Mouse (Mus musculus): ENCODE measurements around the gene Mns1. TPM values are rescaled to one million over a fixed set of nuclear protein-coding genes. Genes with fewer than 3 reads are reported as not detected.

Gene Mns1
- total RNA-seq, 4 experiments from 2014 or later = 0.55 to 1.4 (median 1.0) TPM

DNA sequence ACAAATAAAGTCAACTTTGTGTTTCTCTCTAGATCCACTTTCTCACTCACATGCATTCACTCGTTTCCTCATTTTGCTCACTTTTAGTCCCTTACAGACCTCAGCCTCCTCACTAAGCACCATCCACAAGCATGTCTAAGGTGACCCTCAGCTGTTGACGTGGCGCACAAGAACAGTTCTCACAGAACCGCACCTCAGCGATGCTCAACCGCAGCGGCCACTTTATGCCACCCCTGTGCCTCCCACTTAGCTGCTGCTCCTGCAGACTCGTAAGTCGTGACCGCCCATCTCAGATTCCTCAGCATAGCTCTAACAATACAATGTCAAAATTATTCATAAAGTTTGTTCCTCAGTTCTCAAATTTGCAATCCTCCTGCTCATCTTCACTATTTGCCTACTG, 30.8 kb downstream of the Mns1 start:
- DNase-seq (ENCODE audit: low spot score in 2 of 2) = no peak

DNA sequence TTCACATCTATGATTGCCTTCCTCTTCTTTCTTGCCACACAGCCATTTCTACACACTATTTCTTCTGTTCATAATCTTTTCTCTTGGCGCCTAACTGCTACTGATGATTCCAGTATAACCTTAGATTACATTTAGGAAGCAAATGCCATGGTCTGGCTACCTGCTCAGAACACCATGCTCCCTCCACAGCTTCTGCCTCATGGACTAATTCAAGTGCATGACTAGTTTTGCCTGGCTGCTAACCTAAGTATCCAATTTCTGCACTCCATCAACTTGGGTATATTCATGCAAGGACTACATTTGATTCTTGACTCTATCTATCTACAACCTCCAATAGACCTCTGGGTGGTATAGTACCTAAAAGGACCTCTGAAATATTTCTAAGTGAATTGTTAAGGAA, 32.0 kb downstream of the Mns1 start:
- no peak for DNase-seq (ENCODE audit: low spot score in 2 of 2)

DNA sequence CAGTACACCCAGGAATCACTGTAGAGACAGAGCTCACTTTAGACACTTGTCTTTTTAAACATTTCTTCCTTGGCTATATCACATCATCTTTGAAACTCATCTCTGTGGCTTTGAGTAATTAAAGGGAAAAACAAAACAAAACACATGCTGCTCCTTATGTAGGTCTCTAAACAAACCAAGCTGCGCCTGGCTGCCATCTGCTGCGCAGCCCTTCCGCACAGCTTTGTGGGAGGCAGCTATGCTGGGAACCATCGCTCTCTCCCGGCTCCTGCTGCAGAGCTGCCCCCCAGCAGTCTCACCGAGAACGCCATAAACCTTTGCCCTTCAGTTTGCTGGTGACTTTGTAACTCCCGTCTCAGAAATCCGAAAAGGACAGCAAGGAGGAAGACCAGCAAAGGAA, 37.7 kb downstream of the Mns1 start:
- peak in 1 of 2 experiments; percentile 28 for DNase-seq (ENCODE audit: low spot score in 2 of 2)

DNA sequence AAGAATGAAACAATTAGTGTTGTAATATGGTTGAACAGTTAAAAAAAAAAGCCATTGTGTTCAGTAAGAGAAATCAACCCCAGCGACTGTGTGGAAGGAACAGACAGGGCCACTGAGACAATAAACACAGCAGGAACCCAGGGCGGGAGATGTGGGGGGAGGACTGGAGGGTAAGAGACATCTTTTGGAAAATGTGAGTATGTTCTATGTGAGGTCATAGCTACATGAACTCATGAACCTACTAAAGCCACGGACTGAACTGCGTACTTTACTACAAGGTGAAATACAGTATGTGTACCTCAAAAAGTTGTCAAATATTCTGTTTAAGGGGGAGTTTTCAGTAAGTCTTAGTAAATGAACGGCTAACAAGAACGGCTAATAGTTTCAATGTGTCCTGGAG, 39.5 kb downstream of the Mns1 start:
- DNase-seq (ENCODE audit: low spot score in 2 of 2) = no peak

DNA sequence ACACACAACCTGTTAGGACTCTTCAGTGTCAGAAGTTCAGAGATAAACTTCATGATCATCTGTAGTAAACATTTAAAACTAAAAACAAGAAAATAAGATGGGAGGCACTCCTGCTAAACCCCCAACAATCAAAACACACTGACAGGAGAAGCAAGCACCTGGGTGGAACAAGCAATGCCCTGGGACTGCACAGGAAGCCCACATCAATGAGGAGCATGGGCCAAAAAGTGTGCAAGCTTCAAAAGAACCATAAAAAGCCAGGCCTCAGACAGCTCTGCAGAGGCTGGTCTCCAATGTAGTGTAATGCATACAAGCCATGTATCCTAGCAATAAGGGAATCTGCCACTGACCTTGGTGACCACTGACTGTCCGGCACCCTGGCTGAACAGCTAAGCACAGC, 41.5 kb downstream of the Mns1 start:
- no peak for DNase-seq (ENCODE audit: low spot score in 2 of 2)

DNA sequence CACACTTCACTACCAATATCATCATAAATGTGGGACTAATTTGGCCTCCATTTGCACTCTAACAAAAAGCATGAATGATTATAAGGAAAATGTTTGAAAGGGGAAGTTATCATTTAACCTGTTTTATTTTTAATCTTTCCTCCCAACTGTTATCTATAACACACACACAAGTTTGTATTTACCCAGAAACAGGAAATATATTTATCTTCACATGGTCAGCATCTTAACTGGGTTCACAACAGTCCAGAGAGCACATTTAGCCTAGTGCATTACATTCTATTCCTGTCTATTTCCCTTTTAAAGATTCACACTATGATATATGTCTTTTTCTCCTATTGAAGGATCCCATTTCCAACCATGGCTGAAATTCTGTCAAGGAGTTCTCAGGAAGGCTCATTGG, 50.7 kb downstream of the Mns1 start:
- DNase-seq (ENCODE audit: low spot score in 2 of 2) = no peak

DNA sequence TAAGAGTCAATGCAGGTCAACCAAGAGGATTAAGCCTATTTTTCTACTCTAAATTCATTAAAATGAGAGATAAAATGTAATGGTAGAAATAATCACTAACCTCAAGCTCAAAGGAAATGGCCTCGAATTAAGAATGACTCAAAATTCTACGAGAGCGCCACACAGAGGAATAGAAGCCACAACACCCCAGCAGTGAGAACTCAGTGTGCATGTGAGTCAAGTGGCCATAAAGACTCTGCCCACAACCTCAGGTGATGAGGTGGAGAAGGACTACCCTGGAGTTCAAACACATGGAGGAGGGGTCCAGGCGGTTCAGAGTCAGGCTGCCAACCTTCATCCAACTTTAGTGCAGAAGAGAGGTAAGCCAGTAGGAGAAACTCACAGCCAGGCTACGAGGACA, 51.3 kb downstream of the Mns1 start:
- no peak for DNase-seq (ENCODE audit: low spot score in 2 of 2)

DNA sequence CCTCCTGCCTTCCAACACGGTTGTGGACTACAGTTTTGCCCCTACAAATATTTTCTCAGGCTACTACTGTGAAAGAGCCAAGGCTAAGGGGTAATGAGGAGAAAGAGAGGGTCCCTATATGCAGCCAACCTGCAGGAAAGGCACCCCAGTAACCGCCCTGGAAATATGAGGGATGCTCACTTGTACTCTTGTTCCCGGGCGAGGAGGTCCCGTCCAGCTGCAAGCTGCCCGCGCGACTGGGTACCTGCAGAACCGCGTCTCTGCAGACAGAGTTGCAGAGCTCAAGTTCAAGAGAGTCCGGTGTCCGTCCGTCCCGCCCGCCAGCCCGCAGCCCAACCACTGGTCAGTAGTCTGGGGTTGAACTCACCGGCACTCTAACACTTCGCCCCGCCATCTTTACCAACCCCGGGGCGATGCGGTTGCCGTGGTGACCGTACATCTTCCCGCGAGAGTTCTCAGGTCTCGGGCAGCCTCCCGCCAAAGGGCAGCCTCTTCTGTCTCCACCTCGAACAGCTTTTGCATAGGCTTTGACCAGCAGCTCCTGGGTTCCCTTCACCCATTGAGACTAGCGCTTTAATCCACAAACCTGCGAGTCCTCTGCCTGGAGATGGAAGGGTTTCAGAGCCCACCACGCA, 53.9 kb downstream of the Mns1 start:
- peak; percentile 82 to 86 for DNase-seq (ENCODE audit: low spot score in 2 of 2)

DNA sequence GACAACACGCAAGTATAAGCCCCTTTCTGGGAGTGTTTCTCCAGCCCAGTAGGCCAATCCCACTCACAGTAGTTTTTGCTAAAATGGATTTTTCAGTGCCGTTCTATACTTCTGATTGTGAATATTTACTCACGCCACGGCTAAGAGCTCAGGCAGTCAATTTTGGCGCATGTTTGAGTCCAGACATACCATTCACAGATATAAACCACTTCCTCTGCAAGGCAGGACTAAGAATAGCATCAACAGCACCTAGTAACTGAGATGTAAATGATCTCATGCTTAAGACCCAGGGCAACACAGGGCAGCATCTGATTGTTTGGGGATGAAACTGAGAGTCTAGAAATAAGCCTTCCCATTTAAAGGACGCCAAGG, 54.4 kb downstream of the Mns1 start, which contains the start of gene Tex9:
TSS of gene Tex9 (minus strand) at position 19 of the 372 bp plus-strand sequence.
- no peak for DNase-seq (ENCODE audit: low spot score in 2 of 2)

DNA sequence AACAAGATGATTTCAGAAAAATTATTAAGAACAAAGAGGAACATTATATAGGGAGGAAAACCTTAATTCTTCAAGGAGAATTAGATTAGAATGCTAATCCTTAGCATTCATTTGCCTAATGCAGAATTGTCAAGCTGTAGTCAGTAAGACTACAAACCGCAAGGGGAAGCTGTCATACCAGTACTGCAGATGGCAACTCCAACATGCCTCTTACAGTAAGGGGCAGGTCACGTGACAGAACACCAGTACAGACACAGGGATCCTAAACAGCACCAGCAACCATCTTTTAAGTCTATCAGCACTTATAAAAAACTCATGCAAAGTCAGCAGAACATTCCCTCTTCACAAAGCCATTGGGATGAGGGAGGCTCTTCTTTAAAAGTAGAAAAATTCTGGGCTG, 55.7 kb downstream of the Mns1 start:
- no peak for DNase-seq (ENCODE audit: low spot score in 2 of 2)

DNA sequence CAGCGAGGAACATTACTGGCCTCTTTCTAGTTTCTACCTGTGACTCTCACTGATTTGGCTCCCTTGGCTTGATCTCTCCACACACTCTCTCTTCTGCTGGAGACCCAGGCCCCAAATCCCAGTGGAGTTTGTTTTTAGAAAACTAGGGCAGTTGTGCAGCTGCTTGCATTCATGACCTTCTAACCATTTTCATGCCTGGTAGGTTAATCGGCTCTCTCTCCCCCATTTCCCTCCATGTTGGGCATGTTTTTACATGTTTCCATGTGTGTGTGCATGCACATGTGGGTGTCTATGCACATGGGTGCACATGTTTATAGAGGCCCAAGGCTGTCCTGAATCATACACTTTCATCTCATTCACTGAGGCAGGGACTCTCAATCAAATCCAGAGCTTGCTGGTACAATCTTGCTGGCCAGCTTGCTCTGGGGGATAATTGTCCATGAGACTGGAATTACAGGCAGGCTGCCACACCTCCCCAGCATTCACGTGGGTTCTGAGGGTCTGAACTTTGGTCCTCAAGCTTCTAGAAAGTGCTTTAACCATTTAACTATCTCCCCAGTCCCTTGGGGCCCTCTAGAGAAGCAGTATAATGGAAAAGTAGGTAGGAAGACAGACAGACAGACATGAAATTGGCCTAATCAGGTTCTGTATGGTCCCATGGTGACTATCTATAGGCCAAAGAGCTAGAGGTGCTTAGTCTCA, 56.3 kb downstream of the Mns1 start:
- DNase-seq (ENCODE audit: low spot score in 2 of 2) = no peak

DNA sequence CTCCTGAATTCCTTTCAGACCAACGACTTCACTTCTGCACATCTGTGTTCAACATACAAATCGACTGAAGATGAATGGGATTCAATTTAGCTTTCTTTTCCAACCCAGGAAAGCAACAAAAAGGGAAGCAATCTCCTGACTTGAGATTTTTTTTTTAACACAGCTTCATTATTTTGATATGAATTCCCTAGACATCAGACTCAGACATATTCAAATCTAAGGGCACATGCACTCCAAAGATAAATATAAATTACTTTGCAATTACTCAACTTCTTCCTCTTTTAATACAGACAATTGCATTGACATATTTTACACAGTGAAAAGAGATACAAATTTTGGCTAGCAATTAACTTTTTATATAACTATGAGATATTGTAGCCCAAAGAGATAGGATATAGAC, 58.9 kb downstream of the Mns1 start:
- DNase-seq (ENCODE audit: low spot score in 2 of 2) = no peak

DNA sequence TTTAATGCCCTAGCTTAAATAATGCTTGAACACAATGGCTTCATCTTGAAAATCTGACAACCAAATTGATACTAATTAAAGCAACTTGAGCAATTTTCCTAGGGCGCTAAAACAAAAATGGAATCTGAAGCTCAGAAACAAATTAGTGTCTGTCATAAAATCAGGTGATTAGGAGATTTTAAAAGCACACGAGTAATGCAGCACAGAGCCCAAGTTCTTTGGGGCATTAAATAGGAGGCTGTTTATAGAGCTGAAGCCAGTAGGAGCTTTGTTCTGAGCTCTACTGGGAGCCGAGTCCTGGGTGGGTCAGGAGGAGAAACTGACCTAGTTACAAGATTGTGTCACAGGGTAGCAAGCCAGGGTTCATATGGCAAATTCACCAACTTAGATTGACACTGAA, 59.4 kb downstream of the Mns1 start:
- no peak for DNase-seq (ENCODE audit: low spot score in 2 of 2)

Small RNA genes lying within 50 kb of the gene (microRNA-seq; reads per million reads assigned to microRNA genes)
- 0 reads per million in 2 experiments for gene Gm28010

Other genes starting within 250 kb of the Mns1 start
- 10 to 100 TPM; 52.8 to 56.3 (median 54.7) TPM for gene Zfp280d, start 163.2 kb upstream of the Mns1 start, total RNA-seq (2022)
- 10 to 100 TPM; 12.2 to 13.3 (median 12.5) TPM for gene Tex9, start 54.2 kb downstream of the Mns1 start, total RNA-seq (2022)
- 10 to 100 TPM; 28.4 to 33.9 (median 29.6) TPM for gene Rfx7, start 94.2 kb downstream of the Mns1 start, total RNA-seq (2022)
- gene Nedd4, start 224.3 kb downstream of the Mns1 start, total RNA-seq (2022) = 100 to 1,000 TPM; 276 to 301 (median 288) TPM